Mouse (Mus musculus) layer of hippocampus, adult 9-10 months (tissue): ENCODE measurements around the gene Bet1l.

Experiments
- DNase-seq: peaks from one replicate; pipeline ENCODE4 v3.0.0; 2022; ENCODE audit warnings: low spot score

Bet1l gene

DNA sequence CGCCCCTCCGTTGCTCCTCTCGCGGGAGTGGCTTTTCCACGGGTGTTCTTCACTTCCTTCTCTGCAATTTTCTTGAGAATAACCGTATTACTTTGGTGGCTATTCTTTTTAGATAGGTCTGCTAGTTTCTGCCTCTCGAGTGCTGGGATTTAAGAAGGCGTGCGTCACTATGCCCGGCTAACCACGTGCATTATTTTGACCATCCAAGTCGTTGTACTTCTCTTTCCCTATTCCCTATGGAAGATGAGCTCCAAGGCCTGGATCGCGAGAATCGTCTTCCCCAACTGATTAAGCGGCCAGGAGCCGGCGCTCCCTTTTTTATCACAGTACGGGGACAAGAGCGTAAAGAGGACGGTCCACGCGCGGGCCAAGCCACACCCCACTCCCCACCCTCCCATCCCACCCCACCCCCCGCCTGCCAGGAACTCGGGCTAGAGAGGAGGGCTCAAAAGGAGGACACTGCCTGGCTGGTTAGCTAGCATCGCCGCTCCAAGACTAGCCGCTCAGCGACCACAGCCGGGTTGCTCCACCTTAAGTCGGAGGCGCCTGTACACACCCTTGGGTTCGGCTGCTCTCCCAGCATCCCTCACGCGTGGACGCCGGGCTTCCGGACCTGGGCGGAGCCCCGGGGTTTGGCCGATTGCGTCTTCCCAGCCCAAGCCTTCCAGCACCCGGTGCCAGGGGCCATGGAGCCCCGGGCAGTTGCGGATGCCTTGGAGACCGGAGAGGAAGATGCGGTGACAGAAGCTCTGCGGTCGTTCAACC, 410 bp downstream of the Bet1l start, which contains the start of gene Ric8a:
TSS of gene Ric8a (plus strand) at position 173 of the 765 bp plus-strand sequence.
- DNase-seq: peak; percentile 69

DNA sequence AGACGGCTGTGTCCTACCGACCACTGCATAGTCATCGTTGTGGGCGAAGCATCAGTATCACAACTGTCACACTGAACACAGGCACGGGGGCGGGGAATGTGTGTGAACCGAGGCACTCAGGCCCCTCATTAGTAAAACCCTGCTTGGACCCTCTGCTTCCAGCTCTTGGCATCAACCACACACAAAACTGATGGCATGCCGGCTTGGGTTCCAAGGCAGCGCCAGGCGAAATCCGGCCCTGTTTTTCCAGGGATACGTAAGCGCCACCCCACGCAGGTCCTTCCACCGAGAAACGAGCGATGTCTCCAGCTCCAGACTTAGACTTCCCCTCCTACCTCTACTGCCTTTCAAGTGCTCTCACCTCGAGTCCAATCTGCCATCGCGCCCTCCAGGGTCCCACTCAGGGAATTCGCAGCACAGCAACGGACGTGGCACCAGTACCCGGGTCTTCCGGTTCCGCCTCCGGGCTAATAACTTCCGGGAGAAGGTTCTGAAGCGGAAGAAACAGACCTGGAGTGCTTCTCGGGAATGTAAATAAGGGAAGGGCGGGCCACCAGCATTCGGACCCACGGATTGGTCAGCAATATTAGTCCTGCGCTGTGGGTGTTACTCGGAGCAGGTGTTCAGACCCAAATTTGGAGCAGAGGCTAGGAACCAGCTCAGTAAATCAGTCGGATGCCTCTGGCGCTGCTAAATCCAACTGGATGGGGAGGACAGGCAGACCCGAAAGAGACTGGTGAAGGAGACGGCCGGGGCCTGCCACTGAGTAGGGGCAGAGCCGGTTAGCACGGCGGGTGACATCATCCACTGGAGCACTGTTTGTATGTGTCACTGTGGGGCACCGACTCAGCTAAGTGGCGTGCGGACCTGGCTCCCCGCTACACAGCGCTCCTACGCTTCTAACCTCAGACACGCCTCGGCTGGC, 1.3 kb downstream of the Bet1l start, which contains the start of gene Gm45785:
TSS of gene Gm45785 (minus strand) at position 472 of the 925 bp plus-strand sequence.
- DNase-seq: peak; percentile 75

DNA sequence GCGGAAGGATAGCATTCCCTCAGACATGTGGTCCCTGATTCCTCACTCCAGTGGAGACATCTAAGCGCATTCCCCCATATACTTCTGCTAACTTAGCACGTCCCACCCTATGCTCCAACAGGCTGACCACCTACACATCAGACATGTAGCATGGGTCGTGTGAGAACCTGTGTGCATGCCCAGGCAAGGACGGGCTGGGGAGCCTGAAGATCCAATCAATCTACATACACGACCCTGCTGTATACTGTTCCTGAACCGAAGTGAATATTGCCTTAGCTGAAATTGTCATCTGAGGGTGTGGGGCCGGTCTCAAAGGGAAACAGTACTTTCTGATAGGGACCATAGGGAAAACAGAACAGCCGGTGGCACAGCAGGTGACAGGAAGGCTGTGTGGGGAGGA, 2.2 kb downstream of the Bet1l start:
- no peak for DNase-seq

DNA sequence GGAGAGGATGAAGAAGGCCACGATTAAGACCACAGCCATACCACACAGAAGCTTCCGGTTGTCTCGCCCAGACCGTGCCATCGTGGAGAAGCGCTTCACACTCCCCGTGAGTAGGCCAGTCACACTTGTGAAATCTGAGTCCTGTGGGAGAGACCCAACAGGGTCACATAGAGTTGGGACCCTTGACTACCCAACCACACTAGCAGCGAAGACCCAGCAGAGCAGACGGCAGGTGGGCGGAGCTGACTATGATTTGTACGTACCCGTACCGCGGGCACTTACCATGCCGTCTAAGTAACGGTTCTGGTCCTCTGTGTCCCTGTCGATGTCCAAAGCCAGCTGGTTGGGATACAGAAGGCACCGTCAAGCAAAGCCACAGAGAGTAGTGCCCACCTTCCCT, 2.9 kb downstream of the Bet1l start:
- DNase-seq: no peak

DNA sequence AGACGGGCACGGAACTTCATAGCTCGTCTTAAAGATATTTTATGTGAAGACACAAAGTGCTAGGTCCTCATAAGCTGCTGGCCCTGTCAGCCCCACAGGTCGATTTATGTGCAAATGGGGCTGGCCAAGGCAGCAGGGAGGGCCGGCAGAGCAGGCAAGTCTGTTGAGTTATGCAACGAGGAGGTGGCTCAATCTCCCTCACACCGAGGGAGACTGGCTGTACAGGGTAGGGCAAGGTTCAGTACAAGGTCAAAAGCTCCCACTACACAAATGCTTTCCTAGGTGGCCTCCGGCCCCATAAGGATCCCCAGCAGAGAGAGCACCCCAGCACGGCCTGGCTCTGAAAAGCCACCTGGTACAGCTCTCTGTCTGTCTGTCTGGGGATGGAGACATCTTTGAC, 4.0 kb downstream of the Bet1l start:
- no peak for DNase-seq

DNA sequence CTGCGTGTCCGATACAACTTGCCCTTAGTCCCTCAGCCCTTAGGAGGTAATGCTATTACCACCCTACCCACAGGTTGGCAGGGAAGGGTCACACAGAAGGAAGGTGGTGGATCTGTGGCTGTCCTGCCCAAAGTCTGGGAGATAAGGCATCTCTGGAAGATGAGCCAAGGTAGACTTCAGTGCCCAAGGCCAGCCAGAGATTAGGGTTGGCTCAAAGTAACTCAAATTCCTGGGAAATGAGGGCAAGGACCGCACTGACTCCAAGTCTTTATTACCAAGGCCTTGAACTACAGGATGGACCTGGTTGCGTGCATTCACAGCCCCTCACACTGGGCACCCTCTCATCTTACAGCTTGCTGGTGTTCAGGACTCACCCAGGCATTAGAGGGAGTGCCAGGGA, 5.5 kb downstream of the Bet1l start:
- DNase-seq: no peak

DNA sequence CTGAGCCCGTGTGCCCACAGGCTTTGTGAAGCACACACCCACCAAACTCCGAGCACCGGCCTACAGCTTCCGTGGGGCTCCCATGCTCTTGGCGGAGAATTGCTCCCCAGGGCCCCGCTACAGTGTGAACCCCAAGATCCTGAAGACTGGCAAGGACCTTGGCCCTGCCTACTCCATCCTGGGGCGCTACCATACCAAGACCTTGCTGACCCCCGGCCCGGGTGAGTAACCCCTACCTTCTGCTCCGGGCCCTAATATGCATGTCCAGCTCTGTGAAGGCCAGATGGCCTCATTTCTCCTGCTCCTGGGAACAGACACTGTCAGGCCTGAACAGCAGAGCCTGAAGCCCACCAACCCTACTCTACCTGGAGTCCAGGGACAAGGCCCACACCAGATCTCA, 8.8 kb downstream of the Bet1l start:
- no peak for DNase-seq

DNA sequence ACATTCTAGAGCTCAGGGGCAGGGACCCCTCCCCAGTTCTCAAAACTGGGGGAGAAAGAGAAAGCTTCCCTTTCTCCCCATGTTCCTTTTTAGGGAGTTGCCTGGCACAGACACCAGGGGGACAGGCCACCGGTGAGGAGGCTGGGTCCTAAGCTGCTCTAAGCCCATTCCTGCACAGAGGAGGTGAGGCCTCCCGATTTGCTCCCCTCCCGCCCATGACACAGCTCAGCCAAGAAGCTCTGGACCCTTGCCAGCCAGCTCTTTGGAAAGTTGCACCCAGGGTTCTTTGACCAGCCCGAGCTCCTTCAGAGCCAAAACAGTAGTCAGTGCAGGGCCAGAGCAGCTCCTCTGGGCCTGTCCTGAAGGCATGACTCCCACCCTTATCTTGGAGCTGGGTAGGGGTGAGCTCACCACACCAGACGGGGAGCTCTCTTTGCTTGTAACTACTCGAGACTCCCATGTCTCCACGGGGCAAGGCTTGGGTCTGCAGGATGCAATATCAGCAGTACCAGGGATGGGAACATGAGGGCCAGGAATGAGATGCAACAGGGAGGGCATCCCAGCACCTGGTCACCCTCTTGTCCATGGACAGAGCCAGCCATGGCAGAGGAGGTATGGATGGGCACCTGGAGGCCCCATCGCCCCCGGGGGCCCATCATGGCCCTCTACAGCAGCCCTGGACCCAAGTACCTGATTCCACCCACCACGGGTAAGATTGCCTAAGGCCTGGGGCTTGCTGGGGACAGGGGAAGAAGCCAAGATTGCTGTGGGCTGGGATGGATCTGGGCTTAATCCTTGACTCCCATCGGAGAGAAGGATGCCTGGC, 9.4 kb downstream of the Bet1l start, which contains the start of gene Odf3:
TSS of gene Odf3 (plus strand) at position 51 of the 826 bp plus-strand sequence.
- DNase-seq: no peak

DNA sequence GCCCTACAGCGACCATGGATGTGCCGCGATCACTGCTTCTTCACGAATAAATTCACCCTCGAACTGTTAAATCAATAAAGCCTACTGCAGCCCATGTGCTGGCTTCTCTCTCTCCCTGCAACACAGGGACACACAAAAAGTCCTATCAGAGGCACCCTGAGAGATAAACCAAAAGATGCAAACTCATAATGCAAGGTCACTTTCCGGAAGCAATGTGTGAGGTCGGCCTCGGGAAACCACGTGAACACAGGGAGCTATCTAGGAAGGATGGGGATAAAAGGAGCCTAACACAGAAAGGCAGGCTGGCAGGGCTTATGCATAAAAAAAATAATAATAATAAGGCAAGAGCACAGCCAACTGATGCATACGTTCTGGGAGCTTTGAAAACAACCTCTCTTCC, 10.7 kb downstream of the Bet1l start:
- no peak for DNase-seq

DNA sequence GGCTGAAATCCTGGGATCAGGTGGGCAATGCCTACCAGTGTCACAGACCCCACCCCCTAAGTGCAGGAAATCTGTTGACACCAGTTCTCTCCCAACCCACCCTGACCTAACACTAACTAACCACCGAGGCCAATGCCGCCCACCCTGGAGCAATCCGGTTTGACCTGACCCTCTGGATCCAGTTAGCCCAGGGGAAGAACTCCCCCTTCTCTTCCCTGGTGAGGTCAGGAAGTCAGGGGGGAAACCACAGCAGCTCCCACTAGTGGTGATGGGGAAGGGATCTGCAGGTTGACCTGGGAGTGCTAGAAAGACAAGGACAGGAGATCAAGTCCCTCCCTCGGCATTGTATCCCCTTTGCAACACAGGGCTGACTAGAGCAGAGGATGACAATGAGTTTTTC, 11.7 kb downstream of the Bet1l start:
- no peak for DNase-seq

DNA sequence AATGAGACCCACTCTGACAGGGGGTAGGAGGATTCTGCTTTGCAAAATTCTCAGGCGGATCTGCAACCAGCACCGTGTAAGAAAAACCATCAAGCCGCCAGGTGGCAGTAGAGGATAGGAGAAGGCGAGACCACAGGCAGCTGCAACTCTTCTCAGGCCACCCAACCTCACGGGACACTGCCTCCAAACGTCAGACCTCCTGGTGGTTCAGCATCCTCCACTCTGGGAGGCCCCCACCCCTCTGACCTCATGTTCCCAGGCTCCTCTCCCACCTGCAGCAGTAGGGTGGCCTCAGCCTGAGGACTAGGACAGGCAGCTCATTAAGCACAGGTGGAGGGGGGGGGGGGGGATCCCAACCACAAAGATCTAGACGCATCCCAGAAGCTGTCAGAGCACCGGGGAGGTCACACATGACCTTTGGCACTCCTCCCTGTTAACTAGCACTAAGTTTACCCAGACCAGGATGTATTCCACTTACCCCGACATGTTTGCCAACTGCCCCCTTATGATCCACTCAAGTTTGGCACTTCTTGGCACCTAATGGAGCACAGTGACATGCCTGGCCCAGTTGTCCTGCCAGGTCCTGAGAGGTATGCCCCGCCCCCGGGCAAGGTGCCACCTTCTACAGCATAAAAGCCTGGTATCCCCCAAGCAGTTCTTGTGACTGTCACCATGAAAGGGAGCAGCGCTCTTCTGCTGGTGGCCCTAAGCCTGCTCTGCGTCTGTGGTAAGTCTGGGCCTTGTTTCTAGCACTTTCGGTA, 12.3 kb downstream of the Bet1l start, which contains the start of gene Scgb1c1:
TSS of gene Scgb1c1 (plus strand) at position 643 of the 761 bp plus-strand sequence.
- DNase-seq: peak; percentile 75

DNA sequence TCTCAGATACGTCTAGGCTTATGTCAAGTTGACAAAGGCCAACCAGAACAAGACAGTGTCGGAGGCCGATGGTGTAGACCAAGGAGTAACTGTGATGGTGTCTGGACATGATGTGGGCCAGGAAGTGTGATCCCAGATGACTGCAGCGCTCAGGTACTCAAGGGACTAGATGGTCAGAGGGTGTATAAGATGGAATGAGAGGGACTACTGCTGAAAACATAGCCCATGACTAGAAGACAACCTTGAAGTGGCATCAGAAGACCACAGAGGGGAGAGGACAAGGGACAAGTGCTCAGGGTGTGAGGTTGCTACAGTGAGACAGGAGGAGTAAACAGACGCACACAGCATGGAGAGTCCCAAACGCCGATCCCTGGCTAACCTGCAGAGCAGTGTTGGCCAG, 13.6 kb downstream of the Bet1l start:
- no peak for DNase-seq

DNA sequence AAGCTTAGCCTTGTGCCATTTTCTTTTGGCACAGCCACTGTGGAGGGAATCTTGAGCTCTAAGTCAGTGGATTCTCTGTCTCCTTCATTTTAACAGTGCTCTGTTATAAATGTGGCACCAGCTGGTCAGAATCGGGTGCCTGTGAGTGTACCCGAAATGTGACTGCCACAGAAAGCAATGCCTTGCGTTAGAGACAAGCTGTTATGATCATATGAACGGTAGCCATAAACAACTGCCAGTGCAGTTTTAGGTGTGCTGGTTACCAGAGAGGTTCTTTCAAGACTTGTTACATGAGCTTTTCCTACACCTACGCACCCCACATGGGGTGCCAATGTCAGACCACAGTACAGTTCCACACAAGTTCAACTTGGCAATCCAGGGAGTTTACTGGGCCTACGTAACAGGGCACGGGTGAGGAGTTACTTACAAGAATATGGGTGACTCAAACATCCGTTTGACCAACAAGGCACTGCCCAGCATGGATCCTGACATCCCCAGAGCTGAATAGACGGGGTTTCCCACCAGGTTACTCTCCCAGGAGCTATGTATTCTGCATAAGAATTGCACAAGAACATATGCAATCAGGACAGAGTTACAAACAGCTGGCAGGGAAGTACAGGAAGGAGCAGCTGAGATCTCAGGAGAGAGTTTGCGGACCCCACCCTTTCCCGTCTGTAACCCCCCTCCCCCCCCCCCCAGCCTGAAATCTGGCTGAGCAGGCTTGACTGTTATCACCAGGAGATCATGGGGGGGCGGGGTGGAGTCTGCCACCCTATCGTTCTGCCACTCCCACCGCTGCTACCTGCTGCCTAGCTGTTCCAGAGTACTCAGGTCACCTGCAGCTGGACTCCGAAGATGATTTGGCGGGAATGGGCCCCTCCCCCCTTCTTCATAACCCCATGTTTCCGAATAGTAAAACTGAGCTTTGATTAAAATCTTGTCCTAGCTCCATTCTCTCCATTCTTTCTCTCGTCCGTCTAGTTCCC, 16.3 kb downstream of the Bet1l start:
- no peak for DNase-seq

DNA sequence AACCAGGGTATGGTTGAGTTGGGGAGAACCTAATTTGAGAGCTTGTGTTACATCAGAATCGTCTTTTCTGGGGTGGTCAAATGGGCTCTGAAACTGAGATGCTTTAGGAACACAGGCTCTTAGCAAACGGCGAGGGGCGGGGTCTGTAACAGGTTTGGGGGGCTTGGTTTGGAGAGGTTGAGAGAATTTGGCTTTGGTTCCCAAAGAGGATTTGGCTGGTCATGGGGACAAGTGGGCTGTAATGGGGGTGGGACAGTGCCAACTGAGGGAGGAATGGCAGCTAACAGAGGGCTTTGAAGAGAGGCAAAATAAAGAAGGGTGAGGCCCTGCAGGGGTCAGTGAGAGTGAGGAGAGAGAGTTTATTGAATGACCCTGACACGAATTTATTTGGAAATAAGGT, 17.8 kb downstream of the Bet1l start:
- DNase-seq: no peak

DNA sequence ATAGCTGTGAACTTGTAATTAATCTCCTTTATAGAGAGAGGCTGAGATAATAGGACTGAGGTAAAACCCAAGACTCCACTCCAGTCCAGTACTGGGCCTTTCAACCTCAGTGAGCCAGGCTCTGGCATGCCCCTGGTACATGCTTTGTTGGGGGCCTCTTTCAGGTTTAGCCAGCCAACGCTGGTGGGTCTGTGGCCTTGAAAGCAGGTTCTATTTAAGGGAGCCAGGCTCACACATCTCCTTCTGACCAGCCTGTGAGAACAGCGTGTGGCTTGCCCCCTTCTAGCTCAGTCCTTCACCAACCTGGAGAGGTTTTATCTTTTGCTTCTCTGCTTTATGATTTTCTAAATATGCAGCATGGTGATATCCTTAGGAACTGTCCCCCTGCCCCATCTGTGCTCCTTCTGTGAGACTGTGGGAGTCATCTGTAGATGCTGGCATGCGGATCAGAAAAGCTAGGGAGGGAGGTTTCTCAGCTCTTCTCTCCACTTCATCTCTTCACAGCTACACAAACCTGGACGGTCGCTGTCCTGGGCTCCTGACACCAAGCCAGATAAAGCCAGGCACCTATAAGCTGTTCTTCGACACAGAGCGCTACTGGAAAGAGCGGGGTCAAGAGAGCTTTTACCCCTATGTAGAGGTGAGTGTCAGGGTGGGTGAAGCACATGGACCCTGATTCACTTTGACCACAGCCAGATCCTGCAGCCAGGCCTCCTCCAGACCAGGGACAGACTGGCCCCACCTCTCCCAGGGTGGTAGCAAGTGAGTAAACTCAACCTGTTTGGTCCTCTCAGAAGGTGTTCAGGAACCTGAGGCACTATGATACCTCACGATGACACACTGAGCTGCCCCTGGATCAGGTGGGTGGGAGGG, 20.9 kb downstream of the Bet1l start:
- no peak for DNase-seq

DNA sequence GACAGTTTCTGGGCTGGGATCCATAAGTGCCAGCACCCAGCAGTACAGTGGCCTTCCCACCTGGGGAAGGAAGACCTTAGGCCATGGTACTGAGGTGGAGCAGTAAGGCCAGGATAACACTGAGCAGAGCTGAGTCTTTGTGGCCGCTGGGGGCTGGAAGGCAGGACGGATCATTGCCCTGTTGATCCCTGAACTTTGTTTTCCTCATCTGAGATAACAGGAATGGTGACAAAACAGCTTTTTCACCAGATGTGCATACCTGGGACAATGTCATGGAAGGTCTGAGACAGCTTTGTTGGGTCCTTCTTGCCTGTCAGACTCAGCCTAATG, 21.7 kb downstream of the Bet1l start:
- DNase-seq: no peak

DNA sequence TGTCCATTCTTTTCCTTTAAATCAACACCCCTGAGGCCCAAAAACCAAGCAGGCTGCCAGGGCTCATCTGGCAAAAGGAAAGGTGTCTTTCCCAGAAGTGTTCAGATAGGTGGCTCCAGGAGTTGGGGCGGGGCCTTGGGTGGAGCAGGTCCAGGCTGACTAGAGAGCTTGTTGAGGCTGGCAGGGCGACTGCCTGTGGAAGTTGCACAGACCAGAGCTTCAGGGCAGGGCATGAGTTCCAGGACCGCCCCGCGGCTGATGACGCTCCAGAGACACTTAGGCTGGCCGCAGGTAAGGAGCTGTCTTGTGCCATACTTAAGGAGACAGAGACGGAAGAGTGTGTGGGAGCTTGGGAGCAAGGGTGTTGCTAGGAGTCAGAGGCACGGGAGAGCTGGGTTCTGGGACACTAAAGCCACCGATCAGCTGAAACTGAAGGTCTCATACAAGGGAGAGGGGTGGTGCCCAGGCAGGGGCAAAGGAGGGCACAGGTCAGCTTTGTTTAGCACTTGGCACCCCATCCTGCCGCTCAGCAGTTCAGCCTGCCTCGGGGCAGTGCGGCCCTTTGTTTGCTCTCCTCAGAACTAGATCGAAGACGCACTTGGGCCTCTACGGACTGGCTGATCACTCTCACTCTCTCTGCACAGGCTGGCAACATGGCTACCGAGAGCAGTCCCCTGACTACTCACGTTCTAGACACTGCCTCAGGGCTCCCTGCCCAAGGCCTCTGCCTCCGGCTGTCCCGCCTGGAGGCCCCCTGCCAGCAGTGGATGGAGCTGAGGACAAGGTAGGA, 22.2 kb downstream of the Bet1l start, which contains the start of gene Urah:
TSS of gene Urah (plus strand) at position 51 of the 790 bp plus-strand sequence.
- DNase-seq: no peak

DNA sequence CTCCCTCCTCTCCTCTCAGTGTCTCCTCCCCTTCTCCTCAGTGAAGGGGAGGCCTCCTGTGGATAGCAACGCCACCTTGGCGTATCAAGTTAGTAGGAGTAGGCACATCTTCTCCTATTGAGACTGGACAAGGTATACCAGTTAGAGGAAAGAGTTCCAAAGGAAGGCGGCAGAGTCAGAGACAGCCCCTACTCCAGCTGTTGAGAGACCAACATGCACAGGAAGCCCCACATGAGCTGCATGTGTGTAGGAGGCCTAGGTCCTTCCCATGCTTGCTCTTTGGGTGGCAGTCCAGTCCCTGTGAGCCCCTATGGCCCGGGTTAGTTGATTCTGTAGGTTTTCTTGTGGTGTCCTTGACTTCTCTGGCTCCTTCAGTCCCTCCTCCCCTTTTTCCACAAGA, 24.0 kb downstream of the Bet1l start:
- no peak for DNase-seq
